Mouse (Mus musculus): ENCODE results near the gene Serpinf1. TPM values are rescaled to one million over a fixed set of nuclear protein-coding genes. Genes with fewer than 3 reads are reported as not detected.

The Serpinf1 gene
- polyA plus RNA-seq (2015; fragmentation: Nextera tagmentation; extraction: Ambion mirVana) = 823 and 833 TPM in 2 replicates

DNA sequence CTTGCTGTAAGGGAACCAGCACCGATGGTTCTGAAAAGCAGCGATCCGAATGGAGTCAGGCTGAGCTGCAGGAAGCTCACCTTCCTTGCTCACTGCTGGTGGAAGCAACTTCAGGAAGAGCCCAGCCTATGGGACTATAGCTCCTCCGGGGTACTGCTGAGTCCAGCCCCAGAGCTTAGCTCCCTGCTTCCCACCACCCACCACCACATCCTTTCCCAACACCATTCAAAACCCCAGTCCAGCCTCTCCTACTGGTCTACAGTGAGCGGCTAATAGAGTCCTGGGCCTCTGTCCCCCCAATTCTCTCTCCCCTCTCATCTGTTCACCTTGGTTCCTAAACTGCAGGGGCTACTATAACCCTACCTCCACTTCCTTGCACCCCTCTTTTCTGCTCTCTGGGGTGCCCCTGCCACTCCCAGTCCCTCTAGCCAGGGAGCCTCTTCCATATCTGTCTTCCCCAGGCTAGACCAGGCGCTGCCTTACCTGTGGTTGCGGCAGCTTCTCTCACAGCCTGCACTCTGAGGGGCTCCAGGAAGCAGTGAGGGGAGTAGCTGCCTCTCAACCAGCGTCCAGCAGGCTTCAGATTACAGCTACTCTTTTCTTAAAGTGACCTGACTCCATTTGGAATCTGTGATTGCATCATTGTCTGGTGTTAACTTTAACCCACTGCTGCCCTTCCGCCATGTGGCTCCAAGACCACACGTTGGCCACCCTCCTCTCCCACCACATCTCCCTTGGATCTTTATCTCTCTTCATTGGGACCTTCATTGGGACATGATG, at the start of gene Serpinf1:
TSS of gene Serpinf1 (minus strand) at position 689 of the 780 bp plus-strand sequence.
- H3K9ac ChIP-seq (replicated peaks) = peak within 1 kb of the TSS; percentile 64
- H3K4me3 ChIP-seq (ENCODE audit: low read depth, low read length) = peak within 1 kb of the TSS; percentile 46
- no peaks in the 10 kb centered on the region for H3K9me3 ChIP-seq (ENCODE audit: low read length)
- peak; percentile 41 for ATAC-seq
- no peaks in the 10 kb centered on the region; the same call in 1 of the 2 replicates for H3K4me1 ChIP-seq (ENCODE audit: insufficient read depth)
- no peaks in the 10 kb centered on the region for H3K36me3 ChIP-seq (replicated peaks; ENCODE audit: insufficient read depth, low read length)
- DNase-seq = no peak
- TF ChIP-seq EP300 (IDR thresholded peaks at IDR 0.05; ENCODE audit: low read depth) (no peak), CTCF (IDR thresholded peaks at IDR 0.05; ENCODE audit: low read depth) (no peak)
- peak within 1 kb of the TSS; percentile 57 for H3K4me2 ChIP-seq (ENCODE audit: low read depth, low read length)
- peak within 1 kb of the TSS; percentile 84 for H3K27ac ChIP-seq (ENCODE audit: low read depth)
- WGBS (ENCODE audit: insufficient replicate concordance) = 35% methylated on average over 10 of the region's 10 CpGs
- H3K27me3 ChIP-seq (ENCODE audit: insufficient read depth, low read length) = no peaks in the 10 kb centered on the region

DNA sequence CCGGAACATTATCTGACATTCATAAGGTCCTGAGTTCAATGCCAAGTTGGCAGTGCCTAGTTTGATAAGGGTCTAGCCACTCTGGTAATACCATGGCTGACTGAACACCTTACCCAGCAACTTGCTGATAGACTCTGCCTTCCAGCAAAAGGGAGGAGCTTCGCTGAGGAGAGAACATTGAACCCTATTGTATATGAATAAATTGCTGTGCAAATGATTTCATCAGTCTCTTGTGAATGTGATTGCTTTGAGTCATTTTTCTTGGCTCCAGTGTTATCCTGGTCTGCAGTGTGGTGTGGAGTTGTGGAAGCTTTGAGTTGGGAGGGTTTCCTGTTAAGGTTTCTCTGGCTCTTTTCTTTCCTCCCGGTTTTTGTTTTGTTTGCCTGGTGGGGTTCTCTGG, 48.2 kb upstream of the Serpinf1 start:
- ATAC-seq (no peak), DNase-seq (no peak)
- H3K4me2 ChIP-seq (ENCODE audit: low read depth, low read length) = no peak overlapping the region
- H3K4me3 ChIP-seq (ENCODE audit: low read depth, low read length) = no peak overlapping the region
- H3K36me3 ChIP-seq (replicated peaks; ENCODE audit: insufficient read depth, low read length) = peaks cover 3% of the 10 kb centered on the region
- H3K27me3 ChIP-seq (ENCODE audit: insufficient read depth, low read length) = no peaks in the 10 kb centered on the region
- H3K9me3 ChIP-seq (ENCODE audit: low read length) = no peaks in the 10 kb centered on the region
- TF ChIP-seq CTCF (IDR thresholded peaks at IDR 0.05; ENCODE audit: low read depth) (no peak), EP300 (IDR thresholded peaks at IDR 0.05; ENCODE audit: low read depth) (no peak)
- no peak overlapping the region for H3K9ac ChIP-seq (replicated peaks)
- no peak overlapping the region for H3K27ac ChIP-seq (ENCODE audit: low read depth)
- H3K4me1 ChIP-seq (ENCODE audit: insufficient read depth) = peaks cover 26% of the 10 kb centered on the region
- 82% methylated on average over 3 of the region's 3 CpGs for WGBS (ENCODE audit: insufficient replicate concordance)

- peak overlapping the region; percentile 81; the same call in 1 of the 2 replicates for H3K4me2 ChIP-seq (ENCODE audit: low read depth, low read length)
- H3K4me1 ChIP-seq (ENCODE audit: insufficient read depth) = peaks cover 32% of the 10 kb centered on the region
- no peak for ATAC-seq
Observed at GRCm38 (mm10) chr11:75469261-75469660, 46.8 kb upstream of the Serpinf1 start.

DNA sequence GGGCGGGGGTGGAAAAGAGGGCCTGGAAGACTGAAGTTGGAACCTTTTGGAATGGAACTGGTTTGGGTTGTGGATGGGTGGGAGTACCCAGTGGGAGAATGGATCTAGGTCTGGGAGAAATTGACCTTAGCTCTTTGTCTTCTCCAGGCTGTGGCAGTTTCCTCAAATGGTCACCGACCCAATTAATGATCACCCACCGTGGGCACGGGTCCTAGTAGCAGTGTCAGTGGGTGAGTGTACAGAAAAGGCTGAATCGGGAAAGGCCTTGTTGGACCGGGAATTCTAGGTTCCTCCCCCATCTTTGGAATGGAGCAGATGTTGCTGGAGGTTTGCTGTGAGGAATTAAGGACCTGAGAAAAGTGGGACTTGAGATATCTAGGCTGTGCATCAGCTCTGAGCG, 45.9 kb upstream of the Serpinf1 start:
- ATAC-seq (no peak), DNase-seq (no peak)
- WGBS (ENCODE audit: insufficient replicate concordance) = 51% methylated on average over 7 of the region's 7 CpGs
- peaks cover 36% of the 10 kb centered on the region for H3K4me1 ChIP-seq (ENCODE audit: insufficient read depth)
- peak overlapping the region; percentile 64 for H3K9ac ChIP-seq (replicated peaks)
- no peaks in the 10 kb centered on the region for H3K9me3 ChIP-seq (ENCODE audit: low read length)
- peak overlapping the region; percentile 52 for H3K4me3 ChIP-seq (ENCODE audit: low read depth, low read length)
- H3K27me3 ChIP-seq (ENCODE audit: insufficient read depth, low read length) = no peaks in the 10 kb centered on the region
- peak overlapping the region; percentile 61 for H3K27ac ChIP-seq (ENCODE audit: low read depth)
- peak overlapping the region; percentile 81 for H3K4me2 ChIP-seq (ENCODE audit: low read depth, low read length)
- H3K36me3 ChIP-seq (replicated peaks; ENCODE audit: insufficient read depth, low read length) = peaks cover 24% of the 10 kb centered on the region
- TF ChIP-seq CTCF (IDR thresholded peaks at IDR 0.05; ENCODE audit: low read depth) = no peak
- no peak for TF ChIP-seq EP300 (IDR thresholded peaks at IDR 0.05; ENCODE audit: low read depth)

More at GRCm38 (mm10) chr11:75469261-75469660, 46.8 kb upstream of the Serpinf1 start:
- no peak overlapping the region for H3K9ac ChIP-seq (replicated peaks)
- no peak overlapping the region for H3K27ac ChIP-seq (ENCODE audit: low read depth)
- TF ChIP-seq EP300 (IDR thresholded peaks at IDR 0.05; ENCODE audit: low read depth) (no peak), CTCF (IDR thresholded peaks at IDR 0.05; ENCODE audit: low read depth) (no peak)
- no peak for DNase-seq
- WGBS (ENCODE audit: insufficient replicate concordance) = 75% methylated on average over 4 of the region's 4 CpGs
- H3K27me3 ChIP-seq (ENCODE audit: insufficient read depth, low read length) = no peaks in the 10 kb centered on the region
- no peak overlapping the region for H3K4me3 ChIP-seq (ENCODE audit: low read depth, low read length)
- peaks cover 17% of the 10 kb centered on the region for H3K36me3 ChIP-seq (replicated peaks; ENCODE audit: insufficient read depth, low read length)
- H3K9me3 ChIP-seq (ENCODE audit: low read length) = no peaks in the 10 kb centered on the region

- Histone ChIP-seq H3K36me3 (replicated peaks; ENCODE audit: insufficient read depth, low read length) (peaks cover 24% of the 10 kb centered on the region), H3K4me1 (ENCODE audit: insufficient read depth) (peaks cover 41% of the 10 kb centered on the region), H3K27me3 (ENCODE audit: insufficient read depth, low read length) (no peaks in the 10 kb centered on the region), H3K9ac (replicated peaks) (peak overlapping the region; percentile 64), H3K4me2 (ENCODE audit: low read depth, low read length) (peak overlapping the region; percentile 81), H3K4me3 (ENCODE audit: low read depth, low read length) (peak overlapping the region; percentile 52), H3K9me3 (ENCODE audit: low read length) (no peaks in the 10 kb centered on the region), H3K27ac (ENCODE audit: low read depth) (peak overlapping the region; percentile 61)
- 20% methylated on average over 19 of the region's 19 CpGs for WGBS (ENCODE audit: insufficient replicate concordance)
- DNase-seq = peak; percentile 80
- ATAC-seq = peak; percentile 86
- TF ChIP-seq CTCF (IDR thresholded peaks at IDR 0.05; ENCODE audit: low read depth) (peak; percentile 24; the same call in 1 of the 2 replicates), EP300 (IDR thresholded peaks at IDR 0.05; ENCODE audit: low read depth) (no peak)
Observed at GRCm38 (mm10) chr11:75467512-75468215, 45.2 kb upstream of the Serpinf1 start.

Data from liver, postnatal 0 days (tissue).